Mouse (Mus musculus): ENCODE data around the gene Gga3.

Gene Gga3

GRCm38 (mm10) chr11:115630532-115631504 is 27.0 kb upstream of the Gga3 start:
- peak in 1 of 2 experiments; percentile 38 for DNase-seq (ENCODE audit: low spot score in 2 of 2)

GRCm38 (mm10) chr11:115629734-115630531 is 26.1 kb upstream of the Gga3 start:
- no peak for DNase-seq (ENCODE audit: low spot score in 2 of 2)

- no peak for DNase-seq (ENCODE audit: low spot score in 2 of 2)
Measured at GRCm38 (mm10) chr11:115628465-115629101, 24.7 kb upstream of the Gga3 start.

- DNase-seq (ENCODE audit: low spot score in 2 of 2) = peak; percentile 99
Measured at GRCm38 (mm10) chr11:115627705-115628464, 24.0 kb upstream of the Gga3 start, which contains the start of gene Slc25a19. Gene Slc25a19, minus strand, starts transcription at chr11:115628295.

- DNase-seq (ENCODE audit: low spot score in 2 of 2) = no peak
Measured at GRCm38 (mm10) chr11:115626824-115627616, 23.2 kb upstream of the Gga3 start.

GRCm38 (mm10) chr11:115625877-115626276 is 22.0 kb upstream of the Gga3 start:
- DNase-seq (ENCODE audit: low spot score in 2 of 2) = no peak

GRCm38 (mm10) chr11:115623487-115624070 is 19.7 kb upstream of the Gga3 start:
- DNase-seq (ENCODE audit: low spot score in 2 of 2) = no peak

- DNase-seq (ENCODE audit: low spot score in 2 of 2) = no peak
Measured at GRCm38 (mm10) chr11:115619949-115620348, 16.1 kb upstream of the Gga3 start.

- no peak for DNase-seq (ENCODE audit: low spot score in 2 of 2)
Measured at GRCm38 (mm10) chr11:115618732-115619516, 15.1 kb upstream of the Gga3 start.

- no peak for DNase-seq (ENCODE audit: low spot score in 2 of 2)
Measured at GRCm38 (mm10) chr11:115618001-115618400, 14.2 kb upstream of the Gga3 start.

GRCm38 (mm10) chr11:115616893-115617292 is 13.0 kb upstream of the Gga3 start:
- DNase-seq (ENCODE audit: low spot score in 2 of 2) = no peak

GRCm38 (mm10) chr11:115616371-115616770 is 12.5 kb upstream of the Gga3 start:
- DNase-seq (ENCODE audit: low spot score in 2 of 2) = no peak

- DNase-seq (ENCODE audit: low spot score in 2 of 2) = no peak
Measured at GRCm38 (mm10) chr11:115615875-115616274, 12.0 kb upstream of the Gga3 start.

GRCm38 (mm10) chr11:115615108-115615825 is 11.4 kb upstream of the Gga3 start:
- no peak for DNase-seq (ENCODE audit: low spot score in 2 of 2)

- DNase-seq (ENCODE audit: low spot score in 2 of 2) = no peak
Measured at GRCm38 (mm10) chr11:115614346-115615107, 10.7 kb upstream of the Gga3 start.

- DNase-seq (ENCODE audit: low spot score in 2 of 2) = no peak
Measured at GRCm38 (mm10) chr11:115613138-115613945, 9.5 kb upstream of the Gga3 start.

All from frontal cortex, postnatal 14 days (tissue).